Mouse (Mus musculus): ENCODE measurements around the gene Clns1a.

Gene Clns1a

GRCm38 (mm10) chr7:97728666-97729614 lies 32.5 kb downstream of the Clns1a start:
- peak; percentile 49 for DNase-seq

GRCm38 (mm10) chr7:97730427-97730826 lies 34.0 kb downstream of the Clns1a start:
- DNase-seq, result peak; percentile 81

GRCm38 (mm10) chr7:97733606-97734005 lies 37.2 kb downstream of the Clns1a start:
- DNase-seq, result no peak

GRCm38 (mm10) chr7:97735021-97735420 lies 38.6 kb downstream of the Clns1a start:
- DNase-seq, result peak; percentile 49

GRCm38 (mm10) chr7:97735886-97736420 lies 39.5 kb downstream of the Clns1a start:
- peak; percentile 40 for DNase-seq

GRCm38 (mm10) chr7:97737256-97737637 lies 40.8 kb downstream of the Clns1a start:
- DNase-seq, result no peak

- DNase-seq, result peak; percentile 94
Observed at GRCm38 (mm10) chr7:97737638-97738456, 41.4 kb downstream of the Clns1a start, which contains the start of gene Aqp11. Gene Aqp11, minus strand, starts transcription at chr7:97738289.

GRCm38 (mm10) chr7:97740948-97741347 lies 44.5 kb downstream of the Clns1a start:
- no peak for DNase-seq

GRCm38 (mm10) chr7:97741756-97742291 lies 45.4 kb downstream of the Clns1a start:
- DNase-seq, result no peak

- DNase-seq, result peak; percentile 67
Observed at GRCm38 (mm10) chr7:97745299-97745698, 48.9 kb downstream of the Clns1a start.

GRCm38 (mm10) chr7:97747176-97747707 lies 50.8 kb downstream of the Clns1a start:
- no peak for DNase-seq

- DNase-seq, result peak; percentile 90
Observed at GRCm38 (mm10) chr7:97747787-97748497, 51.5 kb downstream of the Clns1a start.

- DNase-seq, result peak; percentile 58
Observed at GRCm38 (mm10) chr7:97748527-97749206, 52.2 kb downstream of the Clns1a start.

GRCm38 (mm10) chr7:97749207-97750190 lies 53.1 kb downstream of the Clns1a start:
- peak; percentile 65 for DNase-seq

GRCm38 (mm10) chr7:97756967-97757881 lies 60.8 kb downstream of the Clns1a start:
- DNase-seq, result no peak

GRCm38 (mm10) chr7:97764591-97764990 lies 68.2 kb downstream of the Clns1a start:
- DNase-seq, result no peak

GRCm38 (mm10) chr7:97765181-97765962 lies 68.9 kb downstream of the Clns1a start:
- DNase-seq, result no peak

GRCm38 (mm10) chr7:97765963-97766347 lies 69.5 kb downstream of the Clns1a start:
- no peak for DNase-seq
